Mouse (Mus musculus) gastrocnemius, postnatal 10 days (tissue): ENCODE measurements around the gene Dnaic2. TPM values are rescaled to one million over a fixed set of nuclear protein-coding genes. Genes with fewer than 3 reads are reported as not detected.

Experiments
- DNase-seq: peaks from one replicate; pipeline ENCODE4 v3.0.0; 2021; ENCODE audit warnings: mixed read lengths
- total RNA-seq, 2 experiments: library from RNA; stranded (reverse); gene quantifications; 2 replicates each; pipeline ENCODE4 v1.2.3; 2021

Gene Dnaic2
- total RNA-seq, 2 experiments from 2014 or later: 1.0 to 1.1 TPM

DNA sequence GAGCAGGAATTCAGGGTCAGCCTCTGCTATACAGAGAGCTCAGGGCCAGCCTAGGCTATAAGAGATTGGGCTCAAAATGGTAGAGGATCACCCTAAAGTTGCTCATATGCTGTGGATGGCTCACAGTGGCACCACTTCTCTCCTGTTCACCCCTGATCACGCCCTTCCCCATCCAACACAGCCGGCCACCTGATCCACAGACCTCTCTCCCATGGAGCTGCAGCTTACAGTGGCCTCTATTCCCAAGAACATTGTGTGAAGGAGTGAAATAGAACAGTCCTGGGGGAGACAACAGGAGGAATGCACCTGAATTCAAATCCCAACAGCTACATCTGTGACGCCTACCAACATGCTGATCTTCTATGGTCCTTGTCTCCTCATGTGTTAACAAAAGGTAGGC, 71.4 kb downstream of the Dnaic2 start, which contains the start of gene Gpr142:
Gene Gpr142, plus strand, starts transcription at position 301 of the 400 bp plus-strand sequence.
- DNase-seq: no peak

DNA sequence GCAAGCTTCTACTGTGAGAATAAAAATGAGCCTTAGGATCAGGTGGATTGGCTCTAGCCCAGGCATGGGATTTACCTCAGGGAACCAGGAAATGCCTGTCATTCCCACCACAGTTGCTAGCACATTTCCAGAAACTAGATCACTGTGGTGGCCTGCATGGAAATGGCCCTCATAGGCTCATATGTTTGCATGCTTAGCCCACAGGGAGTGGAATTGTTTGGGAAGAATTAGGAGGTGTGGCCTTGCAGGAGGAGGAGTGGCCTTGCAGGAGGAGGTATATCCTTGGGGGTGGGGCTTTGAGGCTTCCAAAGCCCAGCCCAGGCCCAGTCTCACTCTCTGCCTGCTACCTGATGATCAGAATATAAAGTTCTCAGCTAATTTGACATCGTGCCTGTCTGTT, 74.7 kb downstream of the Dnaic2 start:
- DNase-seq: no peak

DNA sequence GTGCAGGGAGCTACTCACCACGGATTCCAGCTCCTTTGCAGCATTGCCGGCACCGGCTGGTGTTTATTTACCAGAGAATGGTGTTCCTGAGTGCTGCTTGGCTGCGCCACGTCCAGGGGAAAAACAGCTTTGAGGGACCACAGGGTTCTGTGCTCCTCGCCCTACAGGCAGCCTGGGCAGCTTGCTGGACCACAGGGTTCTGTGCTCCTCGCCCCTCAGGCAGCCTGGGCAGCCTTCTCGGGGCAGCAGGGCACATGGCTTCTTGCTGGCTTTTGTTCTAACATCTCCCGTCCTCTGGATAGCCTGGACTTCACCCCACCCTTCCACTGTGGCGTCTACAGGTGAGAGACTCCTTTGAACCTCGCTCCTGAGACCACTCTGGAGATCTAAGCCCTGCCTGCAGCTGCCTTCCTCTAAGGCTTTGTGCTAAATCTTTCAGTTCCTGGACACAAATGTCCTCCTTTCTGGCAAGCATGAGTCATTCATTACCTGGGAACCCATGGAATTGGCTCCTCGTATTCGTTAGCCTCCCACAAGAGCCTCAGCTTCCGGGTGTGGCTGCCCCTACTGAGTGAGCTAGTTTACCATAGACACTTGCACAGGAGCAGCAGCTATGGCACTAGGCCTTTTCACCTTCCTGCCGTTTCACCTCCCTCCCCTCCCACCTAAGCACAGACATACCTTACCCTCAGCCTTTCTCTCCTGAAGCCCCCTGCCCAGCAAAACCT, 75.5 kb downstream of the Dnaic2 start:
- no peak for DNase-seq

DNA sequence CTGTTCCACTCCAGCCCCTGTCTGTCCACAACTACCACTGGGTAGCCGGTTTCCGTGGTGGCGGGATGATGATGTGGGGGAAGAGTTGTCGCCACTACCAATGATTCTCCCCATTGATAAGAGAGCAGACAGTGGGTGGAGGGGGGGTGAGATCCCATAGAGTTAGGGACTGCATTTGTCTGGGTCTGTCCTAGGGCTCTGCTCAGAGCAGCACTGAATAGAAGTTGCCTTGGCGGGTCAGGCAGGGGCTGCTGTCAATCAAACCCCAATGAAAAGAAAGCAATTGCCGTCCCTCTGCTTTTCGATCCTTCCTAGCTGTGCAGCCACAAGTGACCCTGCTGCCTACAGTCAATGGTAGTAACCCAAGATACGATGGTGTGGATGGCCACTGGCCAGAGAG, 76.8 kb downstream of the Dnaic2 start:
- no peak for DNase-seq

DNA sequence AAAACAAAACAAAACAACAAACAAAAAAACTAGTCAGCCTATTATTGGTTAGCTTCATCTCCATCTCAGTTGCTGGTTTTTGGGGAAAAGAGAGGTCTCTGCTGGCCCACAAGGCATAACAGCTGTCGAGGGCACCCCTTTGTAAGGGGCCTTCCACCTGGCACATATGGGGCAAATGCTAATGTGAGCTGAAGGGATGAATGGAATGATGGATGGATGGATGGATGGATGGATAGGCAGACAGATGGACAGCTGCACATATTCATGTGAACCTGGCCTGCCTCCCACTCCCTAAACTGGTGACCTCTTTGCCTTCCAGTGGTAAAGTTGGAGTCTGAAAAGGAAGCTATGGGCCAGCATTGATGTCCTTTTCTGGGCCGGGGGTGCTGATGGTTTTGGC, 79.8 kb downstream of the Dnaic2 start:
- DNase-seq: no peak

Other genes with a start within 250 kb of the Dnaic2 start
- gene Rpl38, start 58.9 kb upstream of the Dnaic2 start, total RNA-seq: 1,000 to 10,000 TPM in 1 of 2 experiments, 100 to 1,000 TPM in 1; 978 to 1,057 TPM
- gene Ttyh2, start 52.0 kb upstream of the Dnaic2 start, total RNA-seq: 10 to 100 TPM; 74.5 to 75.9 TPM
- 1 to 10 TPM; 3.2 to 4.2 TPM for gene Kif19a, start 38.0 kb downstream of the Dnaic2 start, total RNA-seq
- 1 to 10 TPM; 2.2 to 2.5 TPM for gene Btbd17, start 68.5 kb downstream of the Dnaic2 start, total RNA-seq
- not detected for gene Gpr142, start 71.5 kb downstream of the Dnaic2 start, total RNA-seq
- 10 to 100 TPM; 58.5 to 63.6 TPM for gene Gprc5c, start 123.7 kb downstream of the Dnaic2 start, total RNA-seq
- gene Cd300a, start 162.6 kb downstream of the Dnaic2 start, total RNA-seq: 1 to 10 TPM; 1.1 to 1.2 TPM
- under 1 TPM; 0.35 to 0.47 TPM for gene Cd300lb, start 207.0 kb downstream of the Dnaic2 start, total RNA-seq
- gene Cd300c, start 241.7 kb downstream of the Dnaic2 start, total RNA-seq: not detected